Mouse (Mus musculus) cerebral cortex, adult 2 months (tissue): ENCODE results near the gene Kifap3.

ENCODE experiments used
- WGBS: fragments of 180-500 bp; shearing (Covaris S2); methylation state at CpG from one replicate; pipeline ENCODE4 v1.1.7; 2018; 5-methylcytosine and 5-hydroxymethylcytosine counted together

Kifap3 gene

GRCm38 (mm10) chr1:163900168-163900567 lies 120.8 kb downstream of the Kifap3 start:
- WGBS, result 87% methylated on average over 2 of the region's 2 CpGs

- 91% methylated on average over 3 of the region's 3 CpGs for WGBS
These were observed 124.0 kb downstream of the Kifap3 start for GRCm38 (mm10) chr1:163903411-163903810.

- 78% methylated on average over 4 of the region's 4 CpGs for WGBS
These were observed 127.8 kb downstream of the Kifap3 start for GRCm38 (mm10) chr1:163907007-163907811.

- WGBS, result 71% methylated on average over 11 of the region's 11 CpGs
These were observed 129.0 kb downstream of the Kifap3 start for GRCm38 (mm10) chr1:163908389-163908788.

GRCm38 (mm10) chr1:163910343-163910742 lies 131.0 kb downstream of the Kifap3 start:
- WGBS, result 3% methylated on average over 2 of the region's 2 CpGs

- 90% methylated on average over 9 of the region's 9 CpGs for WGBS
These were observed 131.4 kb downstream of the Kifap3 start for GRCm38 (mm10) chr1:163910785-163911184.

GRCm38 (mm10) chr1:163911981-163912380 lies 132.6 kb downstream of the Kifap3 start:
- 92% methylated on average over 11 of the region's 11 CpGs for WGBS

- 95% methylated on average over 5 of the region's 5 CpGs for WGBS
These were observed 138.2 kb downstream of the Kifap3 start for GRCm38 (mm10) chr1:163917349-163918160.

GRCm38 (mm10) chr1:163924093-163924492 lies 144.7 kb downstream of the Kifap3 start:
- WGBS, result 50% methylated on average over 8 of the region's 8 CpGs

GRCm38 (mm10) chr1:163928846-163929245 lies 149.5 kb downstream of the Kifap3 start, which contains the start of gene Scyl3:
Gene Scyl3 (plus strand): TSS chr1:163929100.
- WGBS, result 40% methylated on average over 7 of the region's 7 CpGs

- WGBS, result under 1% methylated on average over 77 of the region's 77 CpGs
These were observed 150.5 kb downstream of the Kifap3 start for GRCm38 (mm10) chr1:163929636-163930457.

- 2% methylated on average over 12 of the region's 12 CpGs for WGBS
These were observed 151.0 kb downstream of the Kifap3 start for GRCm38 (mm10) chr1:163930458-163930794.

GRCm38 (mm10) chr1:163931801-163932200 lies 152.4 kb downstream of the Kifap3 start:
- 87% methylated on average over 8 of the region's 8 CpGs for WGBS

GRCm38 (mm10) chr1:163934591-163934990 lies 155.2 kb downstream of the Kifap3 start:
- WGBS, result 71% methylated on average over 2 of the region's 2 CpGs

- 71% methylated on average over 6 of the region's 6 CpGs for WGBS
These were observed 162.7 kb downstream of the Kifap3 start for GRCm38 (mm10) chr1:163942056-163942455.

- 72% methylated on average over 2 of the region's 2 CpGs for WGBS
These were observed 174.0 kb downstream of the Kifap3 start for GRCm38 (mm10) chr1:163953396-163953795.

- WGBS, result 44% methylated on average over 3 of the region's 3 CpGs
These were observed 178.7 kb downstream of the Kifap3 start for GRCm38 (mm10) chr1:163958036-163958435.

GRCm38 (mm10) chr1:163964008-163964689 lies 184.8 kb downstream of the Kifap3 start:
- WGBS, result 84% methylated on average over 10 of the region's 10 CpGs
